Mouse (Mus musculus) liver, postnatal 0 days (tissue): ENCODE measurements around the gene Tbc1d13. TPM values are rescaled to one million over a fixed set of nuclear protein-coding genes. Genes with fewer than 3 reads are reported as not detected.
"Not testable (repeated sequence)": the region's sequence is repeated elsewhere in the genome, so short reads cannot be mapped to it uniquely, and the experiment has no call there.

Source experiments
- ATAC-seq: fragments of 200-750 bp; cut with Nextera tagmentation; 2 replicates; pipeline ENCODE4 v1.8.0; 2017; ENCODE audit warnings: mild to moderate bottlenecking, moderate library complexity
- DNase-seq: peaks from one replicate; pipeline ENCODE4 v3.0.0-alpha.2; 2016
- H3K27ac ChIP-seq: fragments of 300-500 bp; sonication (generic); 2 replicates; pipeline ENCODE4 v1.5.1; 2014; ENCODE audit warnings: antibody characterized with exemption, moderate library complexity, mild to moderate bottlenecking, low read depth
- H3K27me3 ChIP-seq: fragments of 300-500 bp; sonication (generic); 2 replicates; pipeline ENCODE4 v1.6.1; 2014; ENCODE audit warnings: low read length, control low read depth, mixed read lengths; ENCODE audit not compliant: insufficient read depth
- H3K36me3 ChIP-seq: fragments of 300-500 bp; sonication (generic); replicated peaks from 2 replicates; pipeline ENCODE4 v1.6.1; 2014; ENCODE audit warnings: mild to moderate bottlenecking, control low read depth, low read length, moderate library complexity, mixed read lengths; ENCODE audit not compliant: insufficient read depth
- H3K4me1 ChIP-seq: fragments of 300-500 bp; sonication (generic); 2 replicates; pipeline ENCODE4 v1.6.1; 2014; ENCODE audit warnings: antibody characterized with exemption, mild to moderate bottlenecking, control low read depth; ENCODE audit not compliant: insufficient read depth
- H3K4me2 ChIP-seq: fragments of 300-500 bp; sonication (generic); 2 replicates; pipeline ENCODE4 v1.6.1; 2014; ENCODE audit warnings: low read depth, mild to moderate bottlenecking, low read length, moderate library complexity, mixed read lengths
- H3K4me3 ChIP-seq: fragments of 300-500 bp; sonication (generic); 2 replicates; pipeline ENCODE4 v1.5.1; 2014; ENCODE audit warnings: low read depth, low read length
- H3K9ac ChIP-seq: fragments of 300-500 bp; sonication (generic); replicated peaks from 2 replicates; pipeline ENCODE4 v1.6.1; 2014; ENCODE audit warnings: mild to moderate bottlenecking, moderate library complexity
- H3K9me3 ChIP-seq: fragments of 300-500 bp; sonication (generic); 2 replicates; pipeline ENCODE4 v1.6.1; 2016; ENCODE audit warnings: mild to moderate bottlenecking, control low read depth, low read length, mixed read lengths
- CTCF ChIP-seq: sonication (generic); IDR thresholded peaks from 2 replicates; pipeline ENCODE4 v1.5.1; 2016; ENCODE audit warnings: antibody characterized with exemption, low read depth
- EP300 ChIP-seq: IDR thresholded peaks from 2 replicates; pipeline ENCODE4 v1.6.1; 2016; ENCODE audit warnings: antibody characterized with exemption, low read depth, mild to moderate bottlenecking
- WGBS: fragments of 180-500 bp; shearing (Covaris S2); extraction: QIAGEN DNeasy Blood & Tissue Kit; methylation state at CpG from one replicate; pipeline ENCODE4 v1.1.7; 2014; ENCODE audit not compliant: insufficient replicate concordance; 5-methylcytosine and 5-hydroxymethylcytosine counted together
- polyA plus RNA-seq: library from polyadenylated mRNA; unstranded; fragments of >200 nt; fragmentation: Nextera tagmentation; extraction: Ambion mirVana; gene quantifications from 2 replicates; pipeline ENCODE4 v1.2.1, GENCODE M21; 2015

The Tbc1d13 gene
- polyA plus RNA-seq, 1 experiment from 2014 or later = 1.8 TPM

DNA sequence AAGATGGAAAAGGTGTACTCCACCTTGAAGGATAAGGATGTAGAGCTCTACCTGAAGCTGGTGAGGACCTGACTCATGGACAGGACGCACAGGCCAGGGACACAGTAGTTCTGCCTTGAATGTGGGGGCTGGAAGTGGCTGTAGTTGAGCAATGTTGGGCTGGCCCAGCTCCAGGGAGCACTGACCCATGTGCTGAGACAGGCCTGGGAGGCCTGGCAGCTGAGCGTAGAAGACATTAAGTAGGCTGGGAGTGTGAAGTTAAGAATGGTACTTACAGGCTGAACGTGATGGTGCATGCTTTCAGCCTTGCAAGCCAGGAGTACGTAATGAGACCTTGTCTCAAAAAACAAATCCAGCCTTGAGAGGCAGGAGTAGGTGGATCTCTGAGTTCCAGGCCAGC is 13.9 kb downstream of the Tbc1d13 start:
- H3K36me3 ChIP-seq = peaks cover 59% of the 10 kb centered on the region
- 72% methylated on average over 4 of the region's 4 CpGs for WGBS

GRCm38 (mm10) chr2:30151840-30152239 is 18.3 kb downstream of the Tbc1d13 start:
- H3K9me3 ChIP-seq = no peaks in the 10 kb centered on the region
- H3K27me3 ChIP-seq = no peaks in the 10 kb centered on the region
- ATAC-seq (no peak), DNase-seq (no peak)
- 82% methylated on average over 11 of the region's 11 CpGs for WGBS
- no peak overlapping the region for H3K4me2 ChIP-seq
- TF ChIP-seq EP300 = no peak
- no peak for TF ChIP-seq CTCF
- H3K9ac ChIP-seq = no peak overlapping the region
- H3K27ac ChIP-seq = no peak overlapping the region
- H3K4me1 ChIP-seq = peaks cover 3% of the 10 kb centered on the region; the same call in 1 of the 2 replicates
- no peak overlapping the region for H3K4me3 ChIP-seq
- H3K36me3 ChIP-seq = peaks cover 36% of the 10 kb centered on the region

More for the DNA sequence above, 13.9 kb downstream of the Tbc1d13 start:
- H3K4me3 ChIP-seq = no peak overlapping the region
- no peak overlapping the region; the same call in 1 of the 2 replicates for H3K27ac ChIP-seq
- DNase-seq = peak; percentile 77
- no peaks in the 10 kb centered on the region for H3K27me3 ChIP-seq
- no peak for TF ChIP-seq CTCF
- no peak for TF ChIP-seq EP300
- peak overlapping the region; percentile 9; the same call in 1 of the 2 replicates for H3K9ac ChIP-seq
- no peak overlapping the region for H3K4me2 ChIP-seq
- ATAC-seq = peak; percentile 71
- H3K4me1 ChIP-seq = peaks cover 7% of the 10 kb centered on the region; the same call in 1 of the 2 replicates
- no peaks in the 10 kb centered on the region for H3K9me3 ChIP-seq

DNA sequence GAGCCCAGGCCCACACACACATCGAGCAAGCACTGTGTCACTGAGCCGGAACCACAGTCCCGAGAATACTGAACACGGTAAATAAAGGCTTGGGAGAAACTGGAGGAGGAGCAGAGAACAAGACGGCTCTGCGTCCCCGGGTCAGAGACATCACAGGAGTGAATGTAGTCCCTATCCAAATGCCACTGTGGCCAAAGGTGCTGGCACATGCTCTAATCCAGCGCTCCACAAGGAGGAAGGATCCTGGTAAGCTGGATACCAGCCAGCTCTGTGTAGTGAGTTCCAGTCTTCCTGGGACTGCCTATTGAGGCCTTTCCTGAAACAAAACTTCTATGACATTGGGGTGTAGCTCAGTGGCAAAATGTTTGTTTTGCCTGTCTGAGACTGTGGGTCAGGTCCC is 19.1 kb downstream of the Tbc1d13 start:
- ATAC-seq (no peak), DNase-seq (no peak)
- H3K27me3 ChIP-seq = no peaks in the 10 kb centered on the region
- H3K4me1 ChIP-seq = no peaks in the 10 kb centered on the region
- H3K4me2 ChIP-seq = no peak overlapping the region
- peaks cover 29% of the 10 kb centered on the region for H3K36me3 ChIP-seq
- H3K9ac ChIP-seq = no peak overlapping the region
- 85% methylated on average over 8 of the region's 8 CpGs for WGBS
- no peak for TF ChIP-seq CTCF
- no peak for TF ChIP-seq EP300
- no peak overlapping the region for H3K27ac ChIP-seq
- H3K4me3 ChIP-seq = no peak overlapping the region
- no peaks in the 10 kb centered on the region for H3K9me3 ChIP-seq

GRCm38 (mm10) chr2:30159871-30160270 is 26.3 kb downstream of the Tbc1d13 start:
- H3K4me1 ChIP-seq, H3K9ac ChIP-seq, H3K4me2 ChIP-seq, H3K27ac ChIP-seq, H3K4me3 ChIP-seq, H3K27me3 ChIP-seq, ATAC-seq, DNase-seq, H3K36me3 ChIP-seq, H3K9me3 ChIP-seq: not testable (repeated sequence)
- WGBS = 71% methylated on average over 6 of the region's 10 CpGs

DNA sequence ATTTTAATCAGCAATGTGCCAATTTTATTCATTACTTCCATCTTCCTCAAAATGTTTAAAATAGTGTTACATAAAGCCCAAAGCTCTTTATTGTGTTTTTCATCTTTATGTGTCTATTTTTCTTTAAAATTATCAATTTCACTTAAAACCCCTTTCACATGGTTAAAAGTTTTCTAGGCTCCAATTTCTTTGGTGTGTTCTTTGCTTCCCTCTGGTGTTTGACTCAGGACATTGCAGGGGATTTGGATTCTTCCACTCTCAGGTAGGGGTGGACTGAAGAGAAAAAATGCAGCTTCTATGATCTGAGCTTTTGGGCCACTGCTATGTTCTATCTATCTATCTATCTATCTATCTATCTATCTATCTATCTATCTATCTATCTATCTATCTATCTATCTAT is 28.3 kb downstream of the Tbc1d13 start:
- no peak for TF ChIP-seq EP300
- peak; percentile 85 for TF ChIP-seq CTCF
- H3K36me3 ChIP-seq = no peaks in the 10 kb centered on the region
- ATAC-seq (no peak), DNase-seq (no peak)
- H3K9me3 ChIP-seq = peaks cover 4% of the 10 kb centered on the region
- H3K4me2 ChIP-seq = no peak overlapping the region
- no peak overlapping the region for H3K27ac ChIP-seq
- no peak overlapping the region for H3K9ac ChIP-seq
- H3K27me3 ChIP-seq = no peaks in the 10 kb centered on the region
- H3K4me3 ChIP-seq = no peak overlapping the region
- no peaks in the 10 kb centered on the region for H3K4me1 ChIP-seq

GRCm38 (mm10) chr2:30164340-30164932 is 30.9 kb downstream of the Tbc1d13 start:
- TF ChIP-seq EP300 = no peak
- no peak for TF ChIP-seq CTCF
- no peak for ATAC-seq
- H3K9me3 ChIP-seq = peaks cover 6% of the 10 kb centered on the region

DNA sequence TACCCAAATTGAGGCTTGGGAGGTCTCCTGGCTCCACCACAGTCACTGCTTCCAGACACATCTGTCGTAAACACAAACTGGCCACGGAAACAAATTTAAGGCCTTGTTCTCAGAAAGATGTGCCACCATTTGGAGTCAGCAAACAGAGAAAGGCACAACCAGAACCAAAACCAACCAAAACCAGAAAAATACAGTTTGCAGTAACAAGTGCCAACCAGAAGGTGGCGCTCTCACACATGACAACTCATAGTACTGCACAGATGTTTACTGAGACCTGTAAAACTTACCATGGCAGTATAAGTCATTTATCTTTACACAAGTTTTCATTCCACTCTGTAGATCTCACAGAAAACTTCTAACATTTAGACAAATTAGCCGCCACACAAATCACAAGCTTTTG is 33.1 kb downstream of the Tbc1d13 start:
- DNase-seq (no peak), ATAC-seq (no peak)
- no peak overlapping the region for H3K27ac ChIP-seq

More at GRCm38 (mm10) chr2:30164340-30164932, 30.9 kb downstream of the Tbc1d13 start:
- H3K9ac ChIP-seq = no peak overlapping the region
- whole genome bisulfite sequencing = 70% methylated on average over 9 of the region's 9 CpGs
- no peaks in the 10 kb centered on the region for H3K4me1 ChIP-seq
- DNase-seq = no peak
- no peak overlapping the region for H3K4me3 ChIP-seq
- no peak overlapping the region for H3K27ac ChIP-seq
- H3K27me3 ChIP-seq = no peaks in the 10 kb centered on the region
- H3K36me3 ChIP-seq = no peaks in the 10 kb centered on the region
- no peak overlapping the region for H3K4me2 ChIP-seq

More for the DNA sequence above, 33.1 kb downstream of the Tbc1d13 start:
- Histone ChIP-seq H3K36me3 (no peaks in the 10 kb centered on the region), H3K4me1 (peaks cover 5% of the 10 kb centered on the region), H3K27me3 (no peaks in the 10 kb centered on the region), H3K4me3 (no peak overlapping the region), H3K9ac (no peak overlapping the region), H3K4me2 (no peak overlapping the region), H3K9me3 (peaks cover 6% of the 10 kb centered on the region)
- 60% methylated on average over 4 of the region's 4 CpGs for WGBS
- no peak for TF ChIP-seq EP300
- peak; percentile 50 for TF ChIP-seq CTCF
